Mouse (Mus musculus) forebrain, postnatal 0 days (tissue): Measurements from ENCODE around the gene Prdm5. TPM values are rescaled to one million over a fixed set of nuclear protein-coding genes. Genes with fewer than 3 reads are reported as not detected.

Experiments used
- ATAC-seq: fragments of 200-750 bp; cut with Nextera tagmentation; 2 replicates; pipeline ENCODE4 v1.8.0; 2017; ENCODE audit warnings: mild to moderate bottlenecking, moderate library complexity
- DNase-seq: peaks from one replicate; pipeline ENCODE4 v3.0.0-alpha.2; 2015
- H3K27ac ChIP-seq: fragments of 300-500 bp; sonication (generic); 2 replicates; pipeline ENCODE4 v1.5.1; 2014; ENCODE audit warnings: low read depth, mild to moderate bottlenecking, antibody characterized with exemption, low read length, moderate library complexity, mixed read lengths
- H3K27me3 ChIP-seq: fragments of 300-500 bp; sonication (generic); 2 replicates; pipeline ENCODE4 v1.6.1; 2014; ENCODE audit warnings: mild to moderate bottlenecking, low read length, mixed read lengths; ENCODE audit not compliant: insufficient read depth
- H3K36me3 ChIP-seq: fragments of 300-500 bp; sonication (generic); 2 replicates; pipeline ENCODE4 v1.6.1; 2014; ENCODE audit warnings: mild to moderate bottlenecking, moderate library complexity; ENCODE audit not compliant: insufficient read depth
- H3K4me1 ChIP-seq: fragments of 300-500 bp; sonication (generic); 2 replicates; pipeline ENCODE4 v1.6.1; 2014; ENCODE audit warnings: antibody characterized with exemption; ENCODE audit not compliant: insufficient read depth
- H3K4me2 ChIP-seq: fragments of 300-500 bp; sonication (generic); 2 replicates; pipeline ENCODE4 v1.6.1; 2014; ENCODE audit warnings: low read depth, mild to moderate bottlenecking, moderate library complexity
- H3K4me3 ChIP-seq: fragments of 300-500 bp; sonication (generic); 2 replicates; pipeline ENCODE4 v1.5.1; 2014; ENCODE audit warnings: low read depth, low read length, mixed read lengths
- H3K9ac ChIP-seq: fragments of 300-500 bp; sonication (generic); 2 replicates; pipeline ENCODE4 v1.6.1; 2014; ENCODE audit warnings: mild to moderate bottlenecking
- H3K9me3 ChIP-seq: fragments of 300-500 bp; sonication (generic); 2 replicates; pipeline ENCODE4 v1.6.1; 2016; ENCODE audit warnings: low read length
- CTCF ChIP-seq: sonication (generic); IDR thresholded peaks from 2 replicates; pipeline ENCODE4 v1.5.1; 2016; ENCODE audit warnings: antibody characterized with exemption, control low read depth, low read depth
- WGBS: fragments of 180-500 bp; shearing (Covaris S2); extraction: QIAGEN DNeasy Blood & Tissue Kit; methylation state at CpG from one replicate; pipeline ENCODE4 v1.1.7; 2014; 5-methylcytosine and 5-hydroxymethylcytosine counted together
- polyA plus RNA-seq: library from polyadenylated mRNA; unstranded; fragments of >200 nt; fragmentation: Nextera tagmentation; extraction: Ambion mirVana; gene quantifications from 2 replicates; pipeline ENCODE4 v1.2.1, GENCODE M21; 2015
- total RNA-seq: library from RNA; depleted of rRNA; stranded (reverse); fragments of >200 nt; gene quantifications from 2 replicates; pipeline ENCODE4 v1.2.3, GENCODE M21; 2014; rRNA removed

The Prdm5 gene
- total RNA-seq: 6.5 and 8.7 TPM in 2 replicates
- 2.6 and 3.6 TPM in 2 replicates for polyA plus RNA-seq

GRCm38 (mm10) chr6:65778861-65779688 is at the start of gene Prdm5:
Gene Prdm5 (plus strand): TSS chr6:65778988.
- Histone ChIP-seq H3K36me3 (no peaks in the 10 kb centered on the region), H3K9me3 (no peaks in the 10 kb centered on the region), H3K27ac (peak within 1 kb of the TSS; percentile 59; the same call in 1 of the 2 replicates), H3K27me3 (no peaks in the 10 kb centered on the region), H3K9ac (peak within 1 kb of the TSS; percentile 70), H3K4me3 (peak within 1 kb of the TSS; percentile 49), H3K4me2 (peak within 1 kb of the TSS; percentile 85), H3K4me1 (0 out of 2 replicates have a peak, but pooled peaks cover 5% of the 10 kb centered on the region)
- WGBS: 5% methylated on average over 53 of the region's 56 CpGs
- no peak for TF ChIP-seq CTCF
- peak; percentile 52 for DNase-seq
- peak; percentile 89 for ATAC-seq

DNA sequence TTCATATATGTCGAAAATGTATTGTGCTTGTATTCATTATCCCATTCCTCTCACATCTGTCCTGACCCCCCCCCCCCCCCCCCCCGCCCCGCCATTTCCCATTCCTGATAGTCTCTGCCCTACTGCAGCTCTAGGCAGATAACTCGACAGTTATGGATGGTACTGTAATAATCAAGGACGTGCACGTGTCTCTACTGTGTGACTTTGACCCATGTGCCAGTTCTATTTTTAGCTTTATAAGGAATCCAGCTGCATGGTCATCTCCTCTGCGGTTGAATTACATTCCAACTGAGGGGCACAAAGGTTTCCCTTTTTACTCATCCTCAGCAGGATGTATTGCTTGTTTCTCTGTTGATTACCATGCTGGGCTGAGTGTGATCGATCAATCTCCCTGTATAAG is 39.3 kb upstream of the Prdm5 start:
- WGBS: 78% methylated on average over 8 of the region's 8 CpGs
- TF ChIP-seq CTCF: no peak
- no peak for ATAC-seq

DNA sequence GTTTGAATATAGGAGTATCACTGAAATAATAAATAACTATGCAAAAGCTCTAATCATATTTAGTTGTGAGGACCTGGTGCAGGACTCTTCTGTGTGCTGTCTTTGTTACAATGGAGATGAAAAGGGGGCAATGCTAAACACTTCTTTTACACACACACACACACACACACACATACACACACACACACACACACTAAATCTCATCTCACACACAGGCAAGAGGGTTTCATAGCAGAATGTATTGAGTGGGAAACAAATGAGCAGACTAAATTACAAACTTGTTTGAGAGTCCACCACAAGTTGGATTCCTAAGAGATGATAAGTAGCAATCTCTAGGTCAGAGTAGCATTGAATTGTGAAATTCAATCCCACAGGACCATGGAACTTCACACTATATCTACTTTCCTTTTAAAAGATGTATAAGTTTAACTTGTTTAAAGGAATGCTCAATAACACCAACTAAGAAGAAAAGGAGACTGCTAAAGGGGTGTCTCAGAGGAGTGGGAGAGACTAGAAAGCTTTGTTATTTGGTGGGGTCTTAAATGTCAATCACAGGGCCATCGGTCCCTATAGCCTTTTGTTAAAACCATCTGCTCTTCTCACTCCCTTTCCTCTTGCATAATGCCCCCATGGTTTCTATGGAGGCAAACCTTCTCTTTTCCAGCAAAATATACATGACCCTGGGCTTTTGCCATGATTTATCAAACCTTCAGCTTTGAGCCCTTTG is 35.5 kb upstream of the Prdm5 start:
- Histone ChIP-seq H3K4me3 (no peak overlapping the region), H3K9ac (no peak overlapping the region), H3K9me3 (0 out of 2 replicates have a peak, but pooled peaks cover 6% of the 10 kb centered on the region), H3K27me3 (no peaks in the 10 kb centered on the region), H3K4me1 (no peaks in the 10 kb centered on the region), H3K36me3 (no peaks in the 10 kb centered on the region), H3K27ac (no peak overlapping the region), H3K4me2 (no peak overlapping the region)
- ATAC-seq: no peak
- TF ChIP-seq CTCF: no peak
- 13% methylated on average over 1 of the region's 1 CpGs for WGBS
- DNase-seq: no peak

More for the DNA sequence above, 39.3 kb upstream of the Prdm5 start:
- no peaks in the 10 kb centered on the region for H3K9me3 ChIP-seq
- no peak overlapping the region for H3K27ac ChIP-seq
- H3K27me3 ChIP-seq: no peaks in the 10 kb centered on the region
- no peak overlapping the region for H3K9ac ChIP-seq
- H3K4me3 ChIP-seq: no peak overlapping the region
- no peak overlapping the region for H3K4me2 ChIP-seq
- no peak for DNase-seq
- no peaks in the 10 kb centered on the region for H3K36me3 ChIP-seq
- H3K4me1 ChIP-seq: no peaks in the 10 kb centered on the region

GRCm38 (mm10) chr6:65743871-65744202 is 35.0 kb upstream of the Prdm5 start:
- H3K4me1 ChIP-seq: no peaks in the 10 kb centered on the region
- DNase-seq (no peak), ATAC-seq (no peak)
- H3K36me3 ChIP-seq: no peaks in the 10 kb centered on the region
- no peaks in the 10 kb centered on the region for H3K27me3 ChIP-seq
- no peak overlapping the region for H3K27ac ChIP-seq
- no peak overlapping the region for H3K4me2 ChIP-seq
- no peak overlapping the region for H3K9ac ChIP-seq
- no peak overlapping the region for H3K4me3 ChIP-seq
- TF ChIP-seq CTCF: no peak
- 0 out of 2 replicates have a peak, but pooled peaks cover 6% of the 10 kb centered on the region for H3K9me3 ChIP-seq

DNA sequence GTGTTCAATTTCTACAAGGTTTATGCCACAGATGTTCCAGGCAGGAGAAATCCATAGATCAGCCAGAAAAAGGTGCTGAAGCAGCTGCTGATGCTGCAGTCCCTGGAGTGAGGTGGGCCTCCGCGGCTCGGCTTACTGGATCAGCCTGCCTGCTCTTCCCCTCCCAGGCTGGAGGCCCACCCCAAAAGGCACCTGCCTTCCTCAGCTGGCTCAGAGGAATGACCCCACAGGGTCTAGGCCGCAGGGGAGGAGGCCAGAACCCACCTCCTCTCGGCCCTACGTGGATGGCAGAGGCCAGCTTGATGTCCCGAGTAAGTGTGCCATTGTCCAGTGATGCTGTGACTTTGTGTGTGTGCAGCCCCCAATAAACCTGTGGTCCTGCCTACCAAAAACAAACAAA is 20.6 kb upstream of the Prdm5 start:
- Histone ChIP-seq H3K9ac (no peak overlapping the region), H3K36me3 (no peaks in the 10 kb centered on the region), H3K9me3 (no peaks in the 10 kb centered on the region), H3K27ac (no peak overlapping the region), H3K4me2 (no peak overlapping the region), H3K27me3 (no peaks in the 10 kb centered on the region), H3K4me3 (no peak overlapping the region), H3K4me1 (no peaks in the 10 kb centered on the region)
- no peak for DNase-seq
- 48% methylated on average over 7 of the region's 7 CpGs for WGBS
- no peak for ATAC-seq
- TF ChIP-seq CTCF: no peak

- 90% methylated on average over 5 of the region's 5 CpGs for WGBS
- H3K9ac ChIP-seq: no peak overlapping the region
Measured at GRCm38 (mm10) chr6:65759174-65759573, 19.6 kb upstream of the Prdm5 start.

DNA sequence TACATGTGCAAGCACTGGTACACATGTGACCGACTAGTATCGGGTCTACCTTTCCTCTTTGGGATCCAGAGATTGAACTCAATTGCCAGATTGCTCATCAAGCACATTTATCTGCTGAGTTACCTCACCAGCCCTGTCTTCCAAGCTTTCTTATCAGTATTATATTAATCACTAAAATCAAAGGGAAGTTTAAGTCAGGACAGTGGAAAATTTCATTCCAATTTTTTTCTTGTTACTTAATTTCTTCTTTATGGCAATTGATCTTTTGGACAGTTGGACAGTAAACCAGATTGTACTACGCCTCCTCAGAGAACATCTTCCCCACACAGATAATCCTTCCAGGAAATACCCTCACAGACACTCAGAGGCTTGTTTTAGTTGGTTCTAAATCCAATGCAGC is 18.7 kb upstream of the Prdm5 start:
- WGBS: 91% methylated on average over 3 of the region's 3 CpGs

More at GRCm38 (mm10) chr6:65759174-65759573, 19.6 kb upstream of the Prdm5 start:
- Histone ChIP-seq H3K9me3 (no peaks in the 10 kb centered on the region), H3K4me3 (no peak overlapping the region), H3K27me3 (no peaks in the 10 kb centered on the region), H3K4me2 (no peak overlapping the region), H3K36me3 (no peaks in the 10 kb centered on the region), H3K4me1 (no peaks in the 10 kb centered on the region), H3K27ac (no peak overlapping the region)
- no peak for ATAC-seq
- no peak for DNase-seq
- TF ChIP-seq CTCF: no peak

More for the DNA sequence above, 18.7 kb upstream of the Prdm5 start:
- Histone ChIP-seq H3K27me3 (no peaks in the 10 kb centered on the region), H3K27ac (no peak overlapping the region), H3K9me3 (no peaks in the 10 kb centered on the region), H3K9ac (no peak overlapping the region), H3K4me3 (no peak overlapping the region), H3K36me3 (no peaks in the 10 kb centered on the region), H3K4me2 (no peak overlapping the region), H3K4me1 (no peaks in the 10 kb centered on the region; the same call in 1 of the 2 replicates)
- no peak for DNase-seq
- ATAC-seq: no peak
- TF ChIP-seq CTCF: no peak
